Mouse (Mus musculus) hindbrain, embryonic 14.5 days (tissue): Measurements from ENCODE around the gene Foxp1. TPM values are rescaled to one million over a fixed set of nuclear protein-coding genes. Genes with fewer than 3 reads are reported as not detected.

Experiments
- ATAC-seq: fragments of 200-750 bp; cut with Nextera tagmentation; 2 replicates; pipeline ENCODE4 v1.8.0; 2017; ENCODE audit warnings: moderate number of reproducible peaks, mild to moderate bottlenecking, moderate TSS enrichment, moderate library complexity; ENCODE audit not compliant: low FRiP score
- DNase-seq: peaks from one replicate; pipeline ENCODE4 v3.0.0-alpha.2; 2015; ENCODE audit warnings: low spot score
- H3K27ac ChIP-seq: fragments of 300-500 bp; sonication (generic); 2 replicates; pipeline ENCODE4 v1.5.1; 2014; ENCODE audit warnings: mild to moderate bottlenecking, moderate library complexity
- H3K27me3 ChIP-seq: fragments of 300-500 bp; sonication (generic); 2 replicates; pipeline ENCODE4 v1.6.1; 2014; ENCODE audit warnings: mild to moderate bottlenecking, low read length, mixed read lengths; ENCODE audit not compliant: control insufficient read depth, insufficient read depth
- H3K36me3 ChIP-seq: fragments of 300-500 bp; sonication (generic); replicated peaks from 2 replicates; pipeline ENCODE4 v1.6.1; 2014; ENCODE audit not compliant: control insufficient read depth, insufficient read depth
- H3K4me1 ChIP-seq: fragments of 300-500 bp; sonication (generic); replicated peaks from 2 replicates; pipeline ENCODE4 v1.6.1; 2014; ENCODE audit warnings: antibody characterized with exemption, low read length, mixed read lengths; ENCODE audit not compliant: control insufficient read depth, insufficient read depth
- H3K4me2 ChIP-seq: fragments of 300-500 bp; sonication (generic); replicated peaks from 2 replicates; pipeline ENCODE4 v1.6.1; 2014; ENCODE audit warnings: mild to moderate bottlenecking, moderate library complexity
- H3K4me3 ChIP-seq: fragments of 300-500 bp; sonication (generic); replicated peaks from 2 replicates; pipeline ENCODE4 v1.5.1; 2014; ENCODE audit warnings: mild to moderate bottlenecking, low read length
- H3K9ac ChIP-seq: fragments of 300-500 bp; sonication (generic); 2 replicates; pipeline ENCODE4 v1.6.1; 2014
- H3K9me3 ChIP-seq: fragments of 300-500 bp; sonication (generic); 2 replicates; pipeline ENCODE4 v1.6.1; 2016; ENCODE audit warnings: low read length; ENCODE audit not compliant: control insufficient read depth
- WGBS: fragments of 180-500 bp; shearing (Covaris S2); extraction: QIAGEN DNeasy Blood & Tissue Kit; methylation state at CpG from one replicate; pipeline ENCODE4 v1.1.7; 2014; 5-methylcytosine and 5-hydroxymethylcytosine counted together
- polyA plus RNA-seq: library from polyadenylated mRNA; unstranded; fragments of >200 nt; fragmentation: Nextera tagmentation; extraction: Ambion mirVana; gene quantifications from 2 replicates; pipeline ENCODE4 v1.2.1, GENCODE M21; 2014

Gene Foxp1
- polyA plus RNA-seq, 1 experiment from 2014 or later: 68.3 TPM

GRCm38 (mm10) chr6:99042175-99042954 is 480.2 kb downstream of the Foxp1 start:
- Histone ChIP-seq H3K9me3 (no peaks in the 10 kb centered on the region), H3K36me3 (no peaks in the 10 kb centered on the region), H3K27ac (no peak overlapping the region), H3K27me3 (no peaks in the 10 kb centered on the region), H3K4me3 (no peak overlapping the region), H3K9ac (no peak overlapping the region), H3K4me1 (no peaks in the 10 kb centered on the region; the same call in 1 of the 2 replicates), H3K4me2 (no peak overlapping the region)
- ATAC-seq (no peak), DNase-seq (no peak)
- WGBS: 74% methylated on average over 6 of the region's 6 CpGs

DNA sequence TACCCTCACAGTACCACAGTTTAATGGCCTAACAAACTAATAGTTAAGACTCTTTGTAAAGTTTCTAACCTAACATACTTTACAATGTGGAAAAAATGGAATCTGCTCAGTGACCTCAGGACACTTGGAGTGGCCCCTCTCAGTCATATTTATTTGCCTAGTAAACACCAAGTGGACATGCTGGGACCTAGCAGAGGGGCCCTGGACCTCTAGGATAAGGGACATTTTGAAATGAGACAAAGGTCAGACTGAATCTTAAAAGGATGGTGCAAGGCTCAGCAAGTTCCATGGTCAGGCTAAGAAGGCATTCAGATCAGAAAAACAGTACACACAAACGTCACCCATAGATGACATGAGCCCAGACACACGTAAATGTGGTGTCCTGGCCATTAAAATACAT is 483.5 kb downstream of the Foxp1 start:
- 76% methylated on average over 2 of the region's 2 CpGs for WGBS
- no peak for ATAC-seq

GRCm38 (mm10) chr6:99035459-99036375 is 486.8 kb downstream of the Foxp1 start:
- ATAC-seq: no peak
- WGBS: 75% methylated on average over 8 of the region's 8 CpGs

More for the DNA sequence above, 483.5 kb downstream of the Foxp1 start:
- Histone ChIP-seq H3K4me1 (no peaks in the 10 kb centered on the region; the same call in 1 of the 2 replicates), H3K4me2 (no peak overlapping the region), H3K27ac (no peak overlapping the region), H3K9ac (no peak overlapping the region), H3K4me3 (no peak overlapping the region), H3K36me3 (no peaks in the 10 kb centered on the region), H3K27me3 (no peaks in the 10 kb centered on the region), H3K9me3 (no peaks in the 10 kb centered on the region)
- DNase-seq: no peak

GRCm38 (mm10) chr6:99033062-99033461 is 489.5 kb downstream of the Foxp1 start:
- Histone ChIP-seq H3K4me2 (no peak overlapping the region), H3K4me3 (no peak overlapping the region), H3K27ac (no peak overlapping the region), H3K27me3 (peaks cover 3% of the 10 kb centered on the region; the same call in 1 of the 2 replicates), H3K9me3 (no peaks in the 10 kb centered on the region), H3K4me1 (no peaks in the 10 kb centered on the region), H3K9ac (no peak overlapping the region), H3K36me3 (no peaks in the 10 kb centered on the region)
- ATAC-seq (no peak), DNase-seq (no peak)
- 43% methylated on average over 6 of the region's 6 CpGs for WGBS

More at GRCm38 (mm10) chr6:99035459-99036375, 486.8 kb downstream of the Foxp1 start:
- no peak overlapping the region for H3K4me2 ChIP-seq
- H3K27ac ChIP-seq: no peak overlapping the region
- no peaks in the 10 kb centered on the region for H3K4me1 ChIP-seq
- H3K9me3 ChIP-seq: no peaks in the 10 kb centered on the region
- no peak overlapping the region for H3K9ac ChIP-seq
- DNase-seq: no peak
- no peaks in the 10 kb centered on the region for H3K36me3 ChIP-seq
- H3K4me3 ChIP-seq: no peak overlapping the region
- H3K27me3 ChIP-seq: no peaks in the 10 kb centered on the region

DNA sequence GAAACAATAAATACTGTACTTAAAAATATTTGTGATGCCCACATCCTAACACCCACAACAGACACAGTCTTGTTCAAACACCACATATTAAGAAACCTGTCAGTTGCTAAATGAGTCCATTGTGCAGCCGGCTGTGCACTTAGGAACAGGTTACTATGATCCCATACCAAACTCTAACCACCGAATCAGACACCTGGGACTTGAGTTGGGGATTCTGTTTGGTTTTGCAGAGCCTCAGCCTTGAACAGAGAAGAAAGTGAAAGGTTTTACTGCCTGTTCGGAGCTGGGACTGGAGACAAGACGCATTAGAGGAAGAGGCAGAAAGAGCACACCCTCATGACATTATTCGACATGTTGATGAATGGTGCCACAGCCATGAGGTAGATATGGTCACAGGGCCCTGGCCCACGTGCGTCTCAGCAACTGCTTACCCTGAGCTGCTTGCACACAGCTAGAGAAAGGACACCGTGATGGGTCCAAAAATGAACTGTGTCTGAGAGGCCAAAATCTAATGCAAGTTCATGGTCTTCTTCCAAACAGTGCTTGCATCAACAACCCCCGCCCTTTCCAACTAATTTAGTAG is 491.1 kb downstream of the Foxp1 start:
- ATAC-seq: no peak
- 71% methylated on average over 9 of the region's 9 CpGs for WGBS

DNA sequence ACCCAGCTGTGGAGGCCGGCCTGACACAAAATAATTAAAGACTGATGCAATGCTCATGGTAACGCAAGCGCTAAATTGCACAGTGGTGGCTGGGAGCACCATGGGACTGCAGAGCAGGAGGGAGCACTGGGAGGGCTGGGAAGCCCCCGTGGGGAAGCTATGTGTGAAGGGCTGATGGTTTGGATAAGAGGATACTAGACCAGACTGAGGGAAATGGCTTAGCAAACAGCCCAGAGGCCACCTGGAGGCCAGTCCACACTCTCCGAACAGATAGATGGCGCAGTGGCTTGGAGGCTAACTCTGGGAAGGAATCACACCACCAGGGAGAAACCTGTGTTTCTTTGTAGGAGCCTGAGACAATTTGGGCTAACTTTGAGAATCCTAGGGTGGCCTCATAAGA is 492.3 kb downstream of the Foxp1 start:
- Histone ChIP-seq H3K4me3 (no peak overlapping the region), H3K4me2 (no peak overlapping the region), H3K4me1 (peaks cover 4% of the 10 kb centered on the region; the same call in 1 of the 2 replicates), H3K27ac (no peak overlapping the region), H3K9ac (no peak overlapping the region), H3K36me3 (no peaks in the 10 kb centered on the region), H3K27me3 (peaks cover 5% of the 10 kb centered on the region; the same call in 1 of the 2 replicates), H3K9me3 (no peaks in the 10 kb centered on the region)
- WGBS: 24% methylated on average over 6 of the region's 6 CpGs
- ATAC-seq (no peak), DNase-seq (no peak)

More for the DNA sequence above, 491.1 kb downstream of the Foxp1 start:
- Histone ChIP-seq H3K9ac (no peak overlapping the region), H3K27me3 (peaks cover 3% of the 10 kb centered on the region; the same call in 1 of the 2 replicates), H3K9me3 (no peaks in the 10 kb centered on the region), H3K4me2 (no peak overlapping the region), H3K36me3 (no peaks in the 10 kb centered on the region), H3K4me1 (peaks cover 4% of the 10 kb centered on the region; the same call in 1 of the 2 replicates), H3K27ac (no peak overlapping the region), H3K4me3 (no peak overlapping the region)
- DNase-seq: no peak

GRCm38 (mm10) chr6:99029438-99029837 is 493.1 kb downstream of the Foxp1 start:
- H3K27ac ChIP-seq: no peak overlapping the region
- peaks cover 10% of the 10 kb centered on the region; the same call in 1 of the 2 replicates for H3K27me3 ChIP-seq
- H3K4me3 ChIP-seq: no peak overlapping the region
- no peaks in the 10 kb centered on the region for H3K9me3 ChIP-seq
- H3K4me1 ChIP-seq: peaks cover 4% of the 10 kb centered on the region; the same call in 1 of the 2 replicates
- DNase-seq: no peak
- no peaks in the 10 kb centered on the region for H3K36me3 ChIP-seq
- no peak overlapping the region for H3K9ac ChIP-seq
- no peak for ATAC-seq
- no peak overlapping the region for H3K4me2 ChIP-seq
- WGBS: 18% methylated on average over 5 of the region's 5 CpGs

- WGBS: under 1% methylated on average over 6 of the region's 6 CpGs
- DNase-seq: no peak
- H3K9me3 ChIP-seq: no peaks in the 10 kb centered on the region
- peak overlapping the region; percentile 93 for H3K4me2 ChIP-seq
- 0 out of 2 replicates have a peak overlapping the region, but pooled peaks have one; percentile 84 for H3K27ac ChIP-seq
- no peak for ATAC-seq
- H3K9ac ChIP-seq: peak overlapping the region; percentile 74
- peaks cover 4% of the 10 kb centered on the region; the same call in 1 of the 2 replicates for H3K4me1 ChIP-seq
- peaks cover 14% of the 10 kb centered on the region; the same call in 1 of the 2 replicates for H3K27me3 ChIP-seq
- no peaks in the 10 kb centered on the region for H3K36me3 ChIP-seq
- peak overlapping the region; percentile 64 for H3K4me3 ChIP-seq
These were observed 493.6 kb downstream of the Foxp1 start for GRCm38 (mm10) chr6:99028989-99029305.
